Mouse (Mus musculus) T-helper 2 cell (primary cell): ENCODE data around the gene Zbtb44.

ENCODE experiments used
- in situ Hi-C: fragments of 300-600 bp; cut with MboI, MseI; formaldehyde crosslinking; loops from one replicate; pipeline ENCODE4 v1.15.1; 2025; ENCODE audit warnings: high pct_unique_total_duplicates

The Zbtb44 gene

DNA sequence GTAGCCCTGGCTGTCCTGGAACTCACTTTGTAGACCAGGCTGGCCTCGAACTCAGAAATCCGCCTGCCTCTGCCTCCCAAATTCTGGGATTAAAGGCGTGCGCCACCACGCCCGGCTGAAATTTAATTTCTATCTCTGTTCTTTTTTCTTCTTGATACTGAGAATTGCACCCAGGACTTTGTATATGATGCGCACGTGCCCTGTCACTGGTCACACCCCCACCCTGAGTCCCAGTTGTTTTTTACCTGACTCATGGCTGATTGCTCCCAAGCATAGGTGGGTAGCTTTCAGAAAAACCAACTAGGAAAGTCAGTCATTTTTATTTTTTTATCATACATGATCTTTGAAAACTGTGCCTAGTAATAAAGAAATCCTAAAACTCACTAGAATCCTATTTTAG is 40.3 kb downstream of the Zbtb44 start:
- in situ Hi-C loops, result no loop called here

DNA sequence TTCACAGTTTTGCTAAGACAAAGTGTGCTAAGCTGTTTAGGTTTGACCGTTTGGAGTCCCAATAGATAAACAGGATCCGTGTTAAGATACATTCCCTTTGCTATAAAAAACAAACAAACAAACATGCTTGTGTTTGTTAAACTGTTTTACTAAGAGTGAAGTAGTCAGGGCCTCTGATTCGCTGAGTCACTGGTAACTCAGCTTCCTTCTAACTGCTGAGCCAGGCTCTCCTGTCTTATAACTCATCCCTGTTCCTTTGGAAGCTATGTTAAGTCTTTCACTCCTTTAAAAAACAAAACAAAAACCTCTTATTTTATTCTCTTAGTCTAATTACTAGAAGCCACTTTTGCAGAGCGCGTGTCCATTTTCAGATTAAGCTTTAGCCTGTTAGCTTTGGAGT is 41.8 kb downstream of the Zbtb44 start:
- in situ Hi-C loops, result no loop called here

DNA sequence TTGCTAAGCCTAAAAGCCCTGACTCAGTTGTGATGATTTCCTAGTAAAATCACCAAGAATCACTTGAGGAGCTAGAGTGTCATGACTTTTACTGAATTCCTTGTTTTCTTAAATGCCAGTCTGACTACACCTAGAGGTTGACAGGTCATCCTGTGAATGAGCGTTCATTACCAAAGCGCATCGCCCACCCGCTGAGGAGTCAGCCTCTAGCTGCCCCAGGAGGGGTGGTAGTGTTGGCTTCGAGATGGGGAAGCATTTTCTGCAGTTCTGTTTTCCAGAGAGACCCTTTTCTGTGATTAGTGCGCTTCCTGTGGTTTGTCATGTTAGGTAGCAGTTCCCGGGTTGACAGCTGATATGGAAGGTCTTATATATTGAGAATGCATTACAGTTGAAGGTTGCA is 43.4 kb downstream of the Zbtb44 start:
- in situ Hi-C loops, result no loop called here

DNA sequence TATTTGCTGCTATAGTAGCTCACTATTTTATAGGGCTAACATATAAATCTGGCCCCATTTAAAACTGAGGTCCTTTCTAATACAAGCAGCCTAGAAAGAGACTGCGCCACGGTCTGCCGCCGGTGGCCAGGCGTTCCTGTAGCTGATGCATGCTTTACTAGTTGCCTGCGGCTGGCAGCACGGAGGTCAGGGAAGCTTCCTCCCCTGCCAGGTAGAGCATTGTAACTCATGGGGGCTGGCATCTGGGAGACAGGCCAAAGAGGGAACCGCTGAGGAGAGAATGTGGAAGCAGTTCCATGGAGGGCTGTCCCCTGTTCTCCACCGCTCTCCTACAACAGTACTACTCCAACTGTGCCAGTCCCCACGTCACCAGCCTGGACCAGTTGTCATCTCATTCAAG is 44.4 kb downstream of the Zbtb44 start:
- in situ Hi-C loops, result no loop called here

DNA sequence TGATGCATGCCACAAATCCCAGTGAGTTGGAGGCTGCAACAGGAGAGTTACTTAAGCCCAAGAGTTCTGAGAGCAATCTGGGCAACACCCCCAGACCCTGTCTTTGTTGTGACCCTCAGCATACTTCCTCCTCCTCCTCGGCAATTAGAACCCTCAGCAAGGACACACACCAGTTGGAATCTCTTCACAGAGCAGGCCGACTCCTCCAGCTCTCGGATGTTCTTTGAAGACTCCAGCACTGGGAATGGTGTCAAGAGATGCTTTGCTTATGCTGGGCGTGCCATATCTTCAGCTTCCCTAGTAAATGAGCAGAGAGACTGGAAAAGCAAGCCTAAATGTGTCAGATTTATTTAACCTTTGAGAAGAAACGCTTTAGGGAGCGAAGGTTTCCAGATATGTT is 50.3 kb downstream of the Zbtb44 start:
- in situ Hi-C loops, result no loop called here

DNA sequence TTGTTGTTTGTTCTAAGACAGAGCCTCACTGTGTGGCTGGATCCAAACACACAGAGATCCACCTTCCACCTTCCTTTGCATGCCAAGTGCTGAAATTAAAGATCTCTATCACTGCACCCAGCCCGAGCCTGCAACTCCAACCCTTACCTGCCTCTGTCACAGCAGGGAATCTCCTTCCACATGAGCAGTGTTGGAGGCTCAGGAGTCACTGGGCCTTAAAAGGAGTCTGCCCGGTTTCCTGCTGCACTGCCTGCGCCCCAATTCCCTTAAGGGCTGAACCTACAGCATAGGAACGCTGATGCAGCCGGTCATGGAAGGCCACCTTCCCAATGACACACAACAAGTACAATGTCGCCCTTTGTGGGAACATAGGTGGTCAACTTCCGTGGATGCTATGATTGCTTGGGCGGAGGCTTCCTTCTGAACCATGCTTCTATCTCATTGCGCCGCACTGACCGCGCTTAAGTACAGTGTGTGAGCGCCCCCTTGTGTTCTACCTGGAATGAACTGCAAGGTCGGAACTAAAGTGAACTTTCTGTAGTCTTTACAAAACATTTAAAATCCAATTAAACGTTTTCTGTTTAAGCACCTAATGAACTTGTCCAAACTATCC is 51.7 kb downstream of the Zbtb44 start:
- in situ Hi-C loops, result no loop called here

DNA sequence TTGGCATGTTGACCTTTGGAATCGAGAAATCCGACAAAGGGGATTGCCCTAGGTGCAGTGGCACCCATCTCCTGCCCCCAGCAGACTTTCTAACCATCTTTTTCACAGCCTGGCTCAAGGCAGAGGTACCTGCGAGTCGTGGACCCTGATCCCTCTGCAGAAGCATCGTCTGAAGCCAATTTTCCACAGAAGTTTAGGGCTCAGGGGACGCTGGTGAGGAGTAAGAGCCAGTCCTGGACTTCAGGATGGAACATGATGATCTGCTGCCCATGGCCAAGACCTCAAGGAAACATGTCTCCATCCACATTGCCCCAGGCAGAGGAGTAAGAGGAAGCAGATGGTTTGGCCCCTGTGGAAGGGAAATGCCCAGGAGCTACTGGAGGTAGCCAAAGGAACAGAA is 52.3 kb downstream of the Zbtb44 start:
- in situ Hi-C loops, result no loop called here

DNA sequence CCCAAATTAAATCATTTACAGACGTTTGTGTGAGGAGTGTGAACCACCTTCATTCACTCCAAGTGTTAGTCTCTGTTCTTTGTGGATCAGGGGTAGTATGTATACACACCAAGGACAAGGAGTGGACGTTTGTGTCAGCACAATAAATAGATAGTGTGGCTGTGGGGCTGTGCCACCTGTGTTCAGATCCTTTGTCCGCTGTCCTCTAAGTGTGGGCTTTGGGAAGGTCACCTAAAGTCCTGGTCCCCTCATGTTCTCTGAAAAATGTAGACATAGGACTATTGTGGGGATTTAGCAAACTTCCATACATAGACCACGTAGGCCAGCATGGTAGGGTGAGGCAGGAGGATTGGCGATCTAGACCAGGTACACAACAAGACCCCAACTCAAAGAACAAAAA is 55.1 kb downstream of the Zbtb44 start:
- in situ Hi-C loops, result loop anchor here (5.0 kb wide), 2 partner anchors 128 to 608 kb away; no protein-coding TSS in a partner anchor

DNA sequence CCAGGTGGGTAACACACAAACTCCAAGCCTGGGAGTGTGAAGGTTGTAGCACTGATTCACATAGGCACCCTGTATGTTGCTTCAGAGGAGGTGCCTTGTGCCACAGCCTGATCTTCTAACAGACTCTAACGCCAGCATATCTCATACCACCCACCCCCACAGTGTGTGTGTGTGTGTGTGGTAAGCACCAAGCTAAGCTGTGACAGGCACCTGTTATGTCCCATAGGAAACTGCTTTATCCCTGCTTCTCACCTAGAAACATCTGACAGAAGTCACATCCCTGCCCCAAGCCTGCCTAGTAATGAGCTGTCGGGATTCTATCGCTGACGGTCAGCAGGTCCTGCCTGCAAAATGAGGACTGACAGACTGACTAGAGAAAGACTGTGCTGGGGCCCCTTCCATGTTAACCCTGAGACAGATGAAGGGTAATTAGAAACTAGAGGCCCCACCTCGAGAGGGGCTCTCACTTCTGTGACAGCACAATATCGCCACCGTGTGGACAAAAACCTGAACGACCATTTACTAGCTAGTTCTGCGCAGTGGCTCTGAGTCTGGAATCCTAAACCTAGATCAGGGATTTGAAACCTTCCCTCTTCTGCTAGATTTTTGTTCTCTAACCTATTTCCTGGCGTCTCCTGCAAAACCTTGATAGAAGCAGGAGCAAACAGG is 55.8 kb downstream of the Zbtb44 start:
- in situ Hi-C loops, result loop anchor here (5.0 kb wide), 2 partner anchors 129 to 609 kb away; no protein-coding TSS in a partner anchor

DNA sequence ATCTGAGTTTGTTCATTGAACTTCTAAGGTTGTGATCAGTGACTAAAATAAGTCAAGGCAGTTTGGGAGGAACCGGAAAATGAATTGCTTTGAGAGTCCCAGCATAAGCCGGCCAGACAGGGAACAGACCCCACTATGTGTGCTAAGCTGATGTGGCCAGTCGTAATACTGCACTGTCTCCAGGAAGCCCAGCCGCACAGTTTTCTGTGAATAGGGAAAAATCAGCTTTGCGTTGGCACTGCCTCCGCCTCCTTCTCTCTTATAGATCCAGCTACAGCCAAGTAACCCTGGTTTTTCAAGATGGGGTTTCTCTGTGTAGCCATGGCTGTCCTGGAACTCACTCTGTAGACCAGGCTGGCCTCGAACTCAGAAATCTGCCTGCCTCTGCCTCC is 56.3 kb downstream of the Zbtb44 start:
- in situ Hi-C loops, result loop anchor here (5.0 kb wide), 2 partner anchors 129 to 609 kb away; no protein-coding TSS in a partner anchor

DNA sequence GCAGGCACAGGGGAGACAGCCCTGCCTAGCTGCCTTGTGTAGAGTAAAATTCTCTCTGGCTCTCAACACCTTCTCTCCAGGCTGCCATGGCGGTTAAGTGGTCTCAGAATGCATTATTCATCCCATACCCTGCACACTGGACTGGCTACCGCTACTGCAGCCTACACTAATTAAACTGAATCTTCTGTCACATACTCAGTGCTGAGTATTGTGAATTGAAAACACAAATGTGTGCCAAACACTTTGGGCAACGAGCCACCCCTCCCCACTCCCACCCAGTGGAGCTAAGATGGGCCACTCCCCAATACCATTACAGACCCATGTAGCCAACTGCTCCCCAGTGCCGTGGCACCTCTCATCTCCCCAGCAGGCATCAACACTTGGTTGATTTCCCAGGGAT is 57.0 kb downstream of the Zbtb44 start:
- in situ Hi-C loops, result loop anchor here (5.0 kb wide), 2 partner anchors 130 to 610 kb away; no protein-coding TSS in a partner anchor

DNA sequence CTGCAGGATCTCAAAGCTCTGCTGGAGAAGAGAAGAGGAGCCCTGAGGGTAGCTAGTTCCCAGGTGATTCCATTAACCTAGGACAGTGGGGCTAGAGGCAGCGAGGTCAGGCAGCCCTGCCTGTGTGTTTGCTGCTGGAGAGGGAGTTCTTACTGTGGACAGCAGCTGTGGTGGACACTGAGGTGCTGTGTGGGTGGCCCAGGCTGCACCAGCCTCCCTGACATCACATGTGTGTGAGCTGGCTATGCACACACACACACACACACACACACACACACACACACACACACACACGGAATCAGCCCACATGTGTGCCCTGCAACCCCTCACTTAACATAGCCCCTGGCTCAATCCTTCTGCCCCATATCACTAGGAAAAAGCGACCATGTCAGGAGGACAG is 57.7 kb downstream of the Zbtb44 start:
- in situ Hi-C loops, result loop anchor here (5.0 kb wide), 2 partner anchors 131 to 611 kb away; no protein-coding TSS in a partner anchor

DNA sequence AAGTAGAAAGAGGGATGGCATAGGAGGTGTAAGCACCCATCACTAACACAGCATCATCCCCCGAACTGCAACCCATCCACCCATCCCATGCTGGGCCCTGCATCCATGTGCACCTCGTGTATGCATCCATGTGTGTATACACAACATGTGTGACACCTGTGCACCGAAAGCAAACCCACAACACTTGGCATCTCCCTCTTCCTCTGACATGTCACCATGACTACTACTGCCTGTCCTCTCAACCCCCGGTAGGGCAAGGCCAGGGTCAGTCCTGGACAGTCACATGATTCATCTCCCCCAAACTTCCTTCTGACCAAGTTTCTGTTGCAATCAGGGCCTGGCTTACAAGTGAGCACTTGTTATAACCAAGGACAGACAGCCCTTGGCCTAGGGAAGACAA is 58.4 kb downstream of the Zbtb44 start:
- in situ Hi-C loops, result loop anchor here (5.0 kb wide), 2 partner anchors 132 to 612 kb away; no protein-coding TSS in a partner anchor

DNA sequence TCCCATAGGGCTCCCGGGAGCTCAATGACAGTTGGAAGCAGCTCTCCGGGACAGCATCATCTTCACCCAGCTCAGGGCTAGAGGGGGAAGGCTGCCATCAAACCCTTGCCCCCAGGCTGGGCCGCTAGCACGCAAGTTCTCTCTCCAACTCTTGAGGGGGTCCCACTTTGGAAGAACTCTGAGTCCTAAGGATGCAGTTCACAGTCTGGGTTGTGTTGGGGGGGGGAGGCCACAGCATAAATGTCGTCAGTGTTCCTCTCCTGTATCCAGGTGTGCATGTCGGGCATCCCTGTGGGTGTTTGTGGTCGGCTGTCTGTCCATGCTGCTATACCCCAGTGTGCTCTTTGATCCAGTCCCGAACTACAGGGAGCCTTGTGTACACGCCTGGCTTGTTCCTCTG is 59.1 kb downstream of the Zbtb44 start:
- in situ Hi-C loops, result loop anchor here (5.0 kb wide), 2 partner anchors 132 to 612 kb away; no protein-coding TSS in a partner anchor

DNA sequence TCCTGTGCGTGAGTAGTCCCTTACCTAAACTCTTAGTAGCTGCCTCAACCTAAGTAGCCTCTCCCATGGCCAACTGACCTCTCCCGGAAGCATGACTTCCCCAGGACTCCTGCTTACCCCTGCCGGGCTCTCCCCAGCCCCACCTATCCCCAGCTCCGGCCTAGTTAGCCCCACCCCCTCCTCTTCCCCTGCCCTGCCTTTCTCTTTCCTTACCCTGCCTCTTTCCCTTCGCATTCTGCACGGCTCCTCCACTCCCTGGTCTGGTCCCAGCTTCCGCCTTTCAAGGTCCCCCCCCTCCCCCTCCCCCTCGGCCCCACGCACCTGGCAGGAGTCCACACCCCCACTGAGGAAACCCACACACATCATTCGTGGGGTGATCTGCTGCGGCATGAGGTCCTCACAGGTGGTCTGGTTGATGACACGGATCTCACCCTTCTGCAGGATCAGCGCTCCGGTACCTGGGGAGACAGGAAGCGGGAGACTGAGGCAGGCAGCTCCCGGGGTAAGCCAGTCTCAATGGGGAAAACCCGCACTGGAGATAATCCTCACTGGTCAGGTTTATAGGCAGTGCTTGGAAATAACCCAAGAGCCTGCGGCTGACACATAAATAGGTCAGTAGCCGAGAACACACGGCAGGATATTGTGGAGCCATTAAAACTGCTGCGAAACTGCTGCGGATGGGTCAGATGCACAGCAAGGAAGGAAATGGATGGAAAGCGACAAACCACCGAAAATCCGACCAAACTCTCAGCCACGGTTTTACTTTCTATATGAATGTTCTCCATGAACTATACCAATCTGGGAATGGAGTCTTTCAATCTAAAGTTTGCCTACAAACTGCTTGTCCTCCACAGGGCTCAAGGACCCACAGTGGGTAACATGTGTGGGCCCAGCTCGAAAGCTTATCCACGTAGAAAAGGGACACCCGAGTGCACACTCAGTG is 59.9 kb downstream of the Zbtb44 start:
- in situ Hi-C loops, result no loop called here

DNA sequence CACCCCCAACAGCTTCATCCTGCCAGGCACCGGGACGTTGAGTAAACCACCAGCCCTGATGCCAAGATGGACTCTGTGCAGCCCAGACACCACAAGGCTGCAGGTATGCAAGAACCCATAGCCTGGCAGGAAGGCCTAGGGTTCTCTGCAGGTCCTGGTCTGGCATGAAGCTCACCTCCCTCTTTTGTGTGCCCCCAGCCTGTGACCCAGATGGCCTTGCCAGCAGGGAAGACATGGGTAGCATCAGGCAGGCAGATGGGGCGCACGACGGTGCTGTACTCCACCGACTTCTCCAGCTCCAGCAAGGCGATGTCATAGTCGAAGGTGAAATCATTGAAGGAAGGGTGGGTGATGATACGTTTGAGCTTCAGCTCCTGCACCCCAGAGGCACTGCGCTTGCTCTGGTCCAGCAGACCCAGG is 60.7 kb downstream of the Zbtb44 start:
- in situ Hi-C loops, result no loop called here

DNA sequence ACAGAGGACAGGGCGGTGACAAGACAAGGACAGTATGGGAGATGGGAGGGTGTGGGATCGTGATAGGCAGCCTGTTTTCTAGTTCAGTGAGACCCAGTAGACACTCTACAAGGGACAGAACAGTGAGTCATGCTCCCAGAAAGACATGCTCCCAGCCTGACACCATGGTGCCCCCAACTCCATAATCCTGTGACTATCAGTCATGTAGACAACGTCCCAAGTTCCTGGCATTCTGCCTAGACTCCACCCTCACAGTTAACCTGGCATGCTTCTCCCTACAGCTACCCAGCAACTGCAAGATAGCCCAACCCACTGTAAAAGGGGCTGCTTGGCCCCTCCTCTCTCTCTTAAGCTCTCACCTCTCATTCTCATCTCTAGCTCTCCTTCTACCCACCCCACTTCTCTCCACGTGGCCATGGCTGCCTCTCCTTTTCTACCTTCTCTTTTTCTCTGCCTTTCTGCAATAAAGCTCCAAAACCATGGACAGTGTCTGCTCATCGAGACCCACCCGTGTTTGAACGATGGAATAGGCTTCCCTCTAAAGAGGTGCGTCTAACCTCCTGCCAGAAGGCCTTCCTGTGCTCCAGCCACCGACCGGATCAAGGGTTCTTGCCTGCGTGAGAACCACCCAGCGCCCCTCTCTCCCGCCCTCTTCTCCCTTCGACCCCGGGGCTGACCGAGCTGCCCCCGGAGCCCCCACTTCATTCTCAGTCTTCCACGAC is 61.8 kb downstream of the Zbtb44 start:
- in situ Hi-C loops, result no loop called here

DNA sequence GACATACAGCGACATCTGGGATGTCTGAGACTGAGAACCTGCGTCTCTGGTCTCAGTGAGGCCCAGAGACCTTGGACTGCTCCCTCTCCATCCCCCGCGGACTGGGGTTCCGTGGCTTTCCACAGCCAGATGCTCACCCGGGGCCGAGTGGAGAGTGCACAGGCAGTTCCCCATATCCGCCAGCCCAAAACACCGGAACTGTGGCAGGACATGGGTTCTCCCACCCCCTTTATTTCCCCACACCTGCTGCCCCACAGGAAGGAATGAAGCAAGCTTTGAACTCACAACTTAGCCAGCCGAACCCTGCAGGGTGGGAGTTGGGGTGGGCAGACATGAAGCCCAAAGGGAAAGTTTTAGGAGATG is 62.4 kb downstream of the Zbtb44 start:
- in situ Hi-C loops, result no loop called here

DNA sequence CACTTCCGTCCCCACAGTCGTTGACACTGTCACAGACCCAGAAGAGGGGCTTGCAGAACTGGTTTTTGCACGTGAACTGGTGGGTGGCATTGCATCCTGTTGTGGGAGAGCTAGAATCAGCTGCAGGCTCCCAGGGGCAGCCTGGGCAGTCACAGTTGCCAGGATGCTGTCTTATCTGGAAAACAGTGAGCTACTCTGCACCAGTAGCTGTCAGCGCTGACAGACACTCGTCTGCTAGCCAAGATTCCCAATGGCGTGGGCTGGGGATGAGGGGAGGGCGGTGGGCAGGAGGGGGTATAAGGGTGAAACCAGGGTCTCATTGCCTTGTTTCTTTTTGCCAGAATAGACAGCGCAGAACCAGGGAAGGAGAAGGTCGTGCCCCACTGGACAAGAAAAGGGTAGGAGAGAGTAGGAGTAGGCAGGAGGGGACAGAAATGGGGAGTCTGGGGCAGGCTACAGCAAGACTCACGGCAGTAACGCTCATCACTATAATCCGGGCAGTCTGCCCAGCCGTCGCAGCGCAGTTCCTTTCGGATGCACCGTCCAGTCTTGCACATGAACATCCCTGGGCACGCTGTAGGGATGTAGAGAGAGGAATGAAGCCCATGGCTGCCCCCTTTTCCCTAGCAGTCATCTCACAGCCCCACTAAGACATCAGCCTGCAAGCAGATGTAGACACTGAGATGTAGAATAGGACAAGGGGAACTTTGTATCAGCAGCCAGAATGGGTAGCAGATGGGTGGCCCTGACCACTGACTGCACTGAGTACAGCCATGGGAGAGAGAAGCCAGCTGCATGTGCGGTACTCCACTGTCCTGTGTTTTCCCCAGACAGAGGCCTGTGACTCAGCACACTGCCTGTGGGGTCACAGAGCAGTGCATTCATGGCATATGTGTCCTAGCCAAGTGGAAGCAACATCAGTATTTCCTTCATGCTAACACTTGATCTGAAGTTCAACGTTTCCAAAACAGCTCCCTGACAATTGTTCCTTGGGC is 66.9 kb downstream of the Zbtb44 start:
- in situ Hi-C loops, result no loop called here

DNA sequence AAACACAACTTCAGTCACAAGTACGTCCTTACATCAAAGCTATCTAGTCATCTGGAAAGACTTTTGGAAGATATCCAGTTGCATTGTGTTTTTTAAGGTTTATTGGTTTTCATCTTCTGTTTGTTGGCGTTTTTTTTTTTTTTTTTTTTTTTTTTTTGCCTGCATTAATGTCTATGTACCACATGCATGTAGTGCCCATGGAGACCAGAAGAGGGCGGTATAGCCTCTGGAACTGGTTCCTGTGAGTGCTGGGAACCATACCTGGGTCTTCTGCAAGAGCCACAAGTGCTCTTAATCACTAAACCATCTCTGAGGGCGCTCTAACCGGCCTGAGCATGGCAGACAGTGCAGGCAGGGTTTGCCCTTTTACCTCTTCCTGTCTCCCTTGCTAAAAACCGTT is 67.7 kb downstream of the Zbtb44 start:
- in situ Hi-C loops, result no loop called here
